Mouse (Mus musculus) ES-E14 (cell line): ENCODE data around the gene Olfr1427.
"Not testable (repeated sequence)": the region's sequence is repeated elsewhere in the genome, so short reads cannot be mapped to it uniquely, and the experiment has no call there.

Experiments
- HCFC1 ChIP-seq: IDR thresholded peaks from 2 replicates; pipeline ENCODE4 v1.6.1; 2012; ENCODE audit warnings: low read length, inconsistent platforms, borderline replicate concordance; ENCODE audit not compliant: insufficient read depth
- MAFK ChIP-seq: IDR thresholded peaks from 2 replicates; pipeline ENCODE4 v1.6.1; 2014; ENCODE audit warnings: mild to moderate bottlenecking, low read depth, low read length, inconsistent platforms; ENCODE audit not compliant: insufficient read depth
- ZC3H11A ChIP-seq: IDR thresholded peaks from 2 replicates; pipeline ENCODE4 v1.6.1; 2012; ENCODE audit warnings: low read depth, mild to moderate bottlenecking, inconsistent platforms, low read length, borderline replicate concordance
- ZNF384 ChIP-seq: IDR thresholded peaks from 2 replicates; pipeline ENCODE4 v1.6.1; 2012; ENCODE audit warnings: low read depth, low read length, inconsistent platforms

- TF ChIP-seq MAFK, HCFC1, ZC3H11A, ZNF384: not testable (repeated sequence)
Measured at GRCm38 (mm10) chr19:12077631-12078030, 25.5 kb downstream of the Olfr1427 start, which contains the start of gene Olfr1425.
